Mouse (Mus musculus) heart, adult 2 months (tissue): ENCODE measurements at regions not wholly inside any gene's neighbourhood (a gene's known extent, or its start where the extent isn't known, plus 50 kb on each side); places are given as distances from the start of the nearest gene placed in this dataset.

ENCODE experiments used
- CTCF ChIP-seq: fragments of 200-600 bp; IDR thresholded peaks from 2 replicates; pipeline ENCODE4 v1.8.1; 2022; ENCODE audit warnings: antibody characterized with exemption, mild to moderate bottlenecking, moderate library complexity
- EP300 ChIP-seq: fragments of 200-500 bp; IDR thresholded peaks from 2 replicates; pipeline ENCODE4 v1.6.1; 2011; ENCODE audit warnings: low read depth, low read length, control low read depth; ENCODE audit not compliant: insufficient read depth
- POLR2A ChIP-seq: fragments of 200-500 bp; IDR thresholded peaks from 2 replicates; pipeline ENCODE4 v1.6.1; 2011; ENCODE audit warnings: mild to moderate bottlenecking, low read depth, low read length, control low read depth; ENCODE audit not compliant: insufficient read depth

DNA sequence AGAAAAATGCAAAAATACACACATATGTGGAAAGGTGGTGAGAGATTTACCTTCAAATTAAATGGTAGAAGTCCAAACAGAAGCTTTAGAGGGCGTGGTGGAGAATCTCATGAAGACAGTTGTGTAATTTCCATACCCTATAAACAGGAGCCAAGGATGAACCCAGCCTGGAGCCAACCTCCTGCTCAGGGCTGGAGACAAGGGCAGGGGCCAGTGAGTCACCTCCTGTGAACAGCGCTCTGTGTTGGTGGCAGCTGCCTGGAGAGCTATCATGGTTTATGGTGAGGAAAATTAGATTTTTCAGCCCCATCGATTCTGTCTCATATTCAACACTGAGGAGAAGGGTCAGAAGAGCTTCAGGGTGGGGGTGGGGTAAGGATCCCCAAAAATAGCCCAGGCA, 261.1 kb downstream of the Agtpbp1 start:
- TF ChIP-seq CTCF (no peak), EP300 (no peak), POLR2A (no peak)
